Mouse (Mus musculus) forebrain, embryonic 14.5 days (tissue): ENCODE measurements at regions not wholly inside any gene's neighbourhood (a gene's known extent, or its start where the extent isn't known, plus 50 kb on each side); places are given as distances from the start of the nearest gene placed in this dataset.

ENCODE experiments used
- ATAC-seq: fragments of 200-750 bp; cut with Nextera tagmentation; 2 replicates; pipeline ENCODE4 v1.8.0; 2017; ENCODE audit warnings: mild to moderate bottlenecking, moderate library complexity
- DNase-seq: peaks from one replicate; pipeline ENCODE4 v3.0.0-alpha.2; 2015; ENCODE audit warnings: low spot score
- H3K27ac ChIP-seq: fragments of 300-500 bp; sonication (generic); 2 replicates; pipeline ENCODE4 v1.5.1; 2014; ENCODE audit warnings: low read depth, mild to moderate bottlenecking, control low read depth, low read length, moderate library complexity
- H3K27me3 ChIP-seq: fragments of 300-500 bp; sonication (generic); replicated peaks from 2 replicates; pipeline ENCODE4 v1.6.1; 2014; ENCODE audit warnings: low read length, control low read depth, mixed read lengths; ENCODE audit not compliant: control insufficient read depth, insufficient read depth
- H3K36me3 ChIP-seq: fragments of 300-500 bp; sonication (generic); 2 replicates; pipeline ENCODE4 v1.6.1; 2014; ENCODE audit warnings: low read length, control low read depth; ENCODE audit not compliant: control insufficient read depth, insufficient read depth
- H3K4me1 ChIP-seq: fragments of 300-500 bp; sonication (generic); 2 replicates; pipeline ENCODE4 v1.6.1; 2014; ENCODE audit warnings: antibody characterized with exemption, low read length, control low read depth; ENCODE audit not compliant: control insufficient read depth, insufficient read depth
- H3K4me2 ChIP-seq: fragments of 300-500 bp; sonication (generic); 2 replicates; pipeline ENCODE4 v1.6.1; 2014; ENCODE audit warnings: mild to moderate bottlenecking, control low read depth, low read length
- H3K4me3 ChIP-seq: fragments of 300-500 bp; sonication (generic); 2 replicates; pipeline ENCODE4 v1.5.1; 2014; ENCODE audit warnings: low read depth, low read length, control low read depth
- H3K9ac ChIP-seq: fragments of 300-500 bp; sonication (generic); 2 replicates; pipeline ENCODE4 v1.6.1; 2014; ENCODE audit warnings: mild to moderate bottlenecking, low read length, control low read depth, moderate library complexity
- H3K9me3 ChIP-seq: fragments of 300-500 bp; sonication (generic); replicated peaks from 2 replicates; pipeline ENCODE4 v1.6.1; 2016; ENCODE audit warnings: low read length, control low read depth, mixed read lengths; ENCODE audit not compliant: control insufficient read depth
- WGBS: fragments of 180-500 bp; shearing (Covaris S2); extraction: QIAGEN DNeasy Blood & Tissue Kit; methylation state at CpG from one replicate; pipeline ENCODE4 v1.1.7; 2014; 5-methylcytosine and 5-hydroxymethylcytosine counted together

- Histone ChIP-seq H3K4me1 (no peaks in the 10 kb centered on the region), H3K27ac (no peak overlapping the region), H3K9me3 (no peaks in the 10 kb centered on the region), H3K36me3 (no peaks in the 10 kb centered on the region), H3K4me3 (no peak overlapping the region), H3K9ac (no peak overlapping the region), H3K27me3 (0 out of 2 replicates have a peak, but pooled peaks cover 9% of the 10 kb centered on the region), H3K4me2 (no peak overlapping the region)
- DNase-seq (no peak), ATAC-seq (no peak)
- WGBS = 88% methylated on average over 4 of the region's 4 CpGs
Observed at GRCm38 (mm10) chr7:121314521-121314920, 77.1 kb upstream of the Hs3st2 start.

GRCm38 (mm10) chr7:121329274-121329673 is 62.4 kb upstream of the Hs3st2 start:
- Histone ChIP-seq H3K27me3 (peaks cover 26% of the 10 kb centered on the region; the same call in 1 of the 2 replicates), H3K27ac (no peak overlapping the region), H3K4me2 (no peak overlapping the region), H3K4me3 (no peak overlapping the region), H3K9ac (no peak overlapping the region), H3K4me1 (no peaks in the 10 kb centered on the region), H3K36me3 (no peaks in the 10 kb centered on the region), H3K9me3 (no peaks in the 10 kb centered on the region)
- ATAC-seq = no peak
- no peak for DNase-seq
- 83% methylated on average over 7 of the region's 7 CpGs for WGBS

- WGBS = 17% methylated on average over 2 of the region's 2 CpGs
Observed at GRCm38 (mm10) chr7:121332532-121332931, 59.1 kb upstream of the Hs3st2 start.

GRCm38 (mm10) chr7:121335390-121336109 is 56.1 kb upstream of the Hs3st2 start:
- Histone ChIP-seq H3K4me3 (no peak overlapping the region), H3K4me2 (no peak overlapping the region), H3K27ac (no peak overlapping the region), H3K27me3 (peaks cover 25% of the 10 kb centered on the region), H3K9ac (no peak overlapping the region), H3K4me1 (no peaks in the 10 kb centered on the region), H3K9me3 (no peaks in the 10 kb centered on the region), H3K36me3 (no peaks in the 10 kb centered on the region)
- WGBS = 33% methylated on average over 9 of the region's 9 CpGs
- ATAC-seq (peak; percentile 60; the same call in 1 of the 2 replicates), DNase-seq (peak; percentile 80)

More at GRCm38 (mm10) chr7:121332532-121332931, 59.1 kb upstream of the Hs3st2 start:
- no peak overlapping the region for H3K27ac ChIP-seq
- peaks cover 25% of the 10 kb centered on the region for H3K27me3 ChIP-seq
- peak; percentile 51 for DNase-seq
- H3K4me3 ChIP-seq = no peak overlapping the region
- H3K4me2 ChIP-seq = no peak overlapping the region
- ATAC-seq = no peak
- H3K9ac ChIP-seq = no peak overlapping the region
- no peaks in the 10 kb centered on the region for H3K9me3 ChIP-seq
- no peaks in the 10 kb centered on the region for H3K4me1 ChIP-seq
- no peaks in the 10 kb centered on the region for H3K36me3 ChIP-seq

DNA sequence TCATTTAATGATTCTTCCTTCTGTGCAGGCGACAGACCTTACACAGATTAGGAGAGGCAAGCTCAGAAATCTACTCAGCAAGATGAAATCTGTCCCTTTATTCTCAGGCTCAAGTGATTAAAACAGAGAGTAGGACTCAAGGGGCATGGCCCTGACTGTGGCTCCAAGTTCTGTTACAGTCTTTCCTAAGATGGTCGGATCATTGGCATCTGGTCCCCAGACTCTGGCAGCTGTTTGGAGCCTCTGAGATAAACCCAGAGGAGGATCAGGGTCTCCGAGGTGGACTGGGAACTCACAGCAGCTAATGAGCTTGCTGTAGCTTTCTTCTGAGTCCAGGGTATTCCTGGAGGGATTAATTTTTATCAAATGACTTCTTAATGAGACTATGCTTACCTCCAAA is 51.7 kb upstream of the Hs3st2 start:
- H3K9ac ChIP-seq = no peak overlapping the region
- no peaks in the 10 kb centered on the region for H3K36me3 ChIP-seq
- H3K4me2 ChIP-seq = no peak overlapping the region
- ATAC-seq (no peak), DNase-seq (no peak)
- H3K27ac ChIP-seq = no peak overlapping the region
- 55% methylated on average over 3 of the region's 3 CpGs for WGBS
- peaks cover 16% of the 10 kb centered on the region for H3K27me3 ChIP-seq
- 0 out of 2 replicates have a peak, but pooled peaks cover 4% of the 10 kb centered on the region for H3K9me3 ChIP-seq
- no peak overlapping the region for H3K4me3 ChIP-seq
- no peaks in the 10 kb centered on the region for H3K4me1 ChIP-seq
